Mouse (Mus musculus): ENCODE results near the gene Ifitm10.
"Not testable (repeated sequence)": the region's sequence is repeated elsewhere in the genome, so short reads cannot be mapped to it uniquely, and the experiment has no call there.

The Ifitm10 gene

DNA sequence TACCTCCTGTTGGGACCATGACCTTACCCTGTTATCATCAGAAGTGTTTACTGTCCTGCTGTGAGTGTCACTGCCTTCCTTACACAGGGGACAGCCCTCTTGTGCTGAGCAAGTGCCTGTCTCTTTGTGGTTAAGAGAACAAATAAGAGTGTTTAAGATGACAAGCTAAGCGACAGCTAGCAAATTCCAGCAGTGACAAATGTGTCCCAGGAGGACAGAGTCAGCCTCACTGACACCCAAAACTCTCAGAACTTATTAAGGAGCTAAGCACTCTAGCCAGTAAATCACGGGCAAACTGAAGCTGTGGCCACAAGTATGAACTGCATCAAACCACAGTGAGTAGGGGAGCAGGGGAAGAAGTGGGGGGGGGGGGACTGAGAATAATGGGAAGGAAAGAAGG, 52.6 kb downstream of the Ifitm10 start:
- DNase-seq: peak; percentile 54

DNA sequence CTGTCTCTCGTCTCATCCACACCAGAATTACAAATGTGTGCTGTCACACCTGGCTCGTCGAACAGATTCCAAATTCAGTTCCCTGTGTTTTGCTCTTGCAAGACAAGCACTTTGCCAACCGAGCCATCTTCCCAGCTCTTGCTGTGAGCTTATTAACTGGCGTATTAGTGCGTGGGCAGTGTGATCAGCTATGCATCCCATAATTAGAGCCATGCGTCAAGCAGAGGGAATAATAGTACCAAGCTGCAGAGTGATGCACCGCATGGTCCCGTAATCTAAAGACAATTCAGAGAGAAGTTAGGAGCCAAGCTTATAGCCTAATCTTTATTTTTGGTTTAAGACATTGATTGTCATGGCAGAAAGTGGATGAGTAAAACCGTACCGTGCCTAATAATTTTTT, 54.4 kb downstream of the Ifitm10 start:
- DNase-seq: no peak

DNA sequence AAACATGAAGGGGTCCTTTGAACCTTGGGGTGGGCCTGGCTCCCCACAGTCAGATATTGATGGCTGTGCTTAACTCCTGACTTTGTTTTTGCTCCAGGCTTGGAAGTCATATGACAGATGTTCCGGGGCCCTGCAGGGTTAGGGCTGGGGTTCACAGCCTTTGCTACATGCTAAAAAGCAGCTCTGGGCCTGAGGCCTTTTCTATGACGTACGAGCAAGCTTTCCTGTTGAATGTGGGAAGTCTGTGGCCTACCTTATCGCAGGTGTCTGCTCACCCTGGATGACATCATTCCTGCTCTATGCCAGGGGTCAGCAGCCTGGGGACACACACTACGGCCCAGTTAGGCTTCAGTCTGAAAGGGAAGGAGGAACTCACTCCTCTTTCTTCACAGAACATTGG, 56.3 kb downstream of the Ifitm10 start:
- no peak for DNase-seq

DNA sequence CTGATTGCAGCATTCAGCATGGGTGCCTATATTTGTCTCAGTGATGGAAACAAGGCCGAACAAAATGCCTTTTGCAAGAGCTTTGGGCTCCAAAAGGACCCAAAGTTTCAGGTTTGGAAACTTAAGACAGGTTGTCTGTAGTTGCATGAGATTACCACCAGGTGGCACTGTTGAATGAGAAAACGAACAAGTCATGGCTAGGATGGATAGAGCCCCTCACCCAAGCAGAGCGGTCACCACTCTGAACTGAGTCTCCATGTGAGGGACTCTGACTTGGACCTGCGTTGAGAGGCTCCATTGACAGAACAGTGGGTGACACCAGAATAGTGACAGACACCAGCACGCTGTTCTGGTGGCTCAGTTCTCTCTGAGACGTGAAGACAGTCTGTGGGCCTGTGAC, 57.0 kb downstream of the Ifitm10 start:
- peak; percentile 31 for DNase-seq

DNA sequence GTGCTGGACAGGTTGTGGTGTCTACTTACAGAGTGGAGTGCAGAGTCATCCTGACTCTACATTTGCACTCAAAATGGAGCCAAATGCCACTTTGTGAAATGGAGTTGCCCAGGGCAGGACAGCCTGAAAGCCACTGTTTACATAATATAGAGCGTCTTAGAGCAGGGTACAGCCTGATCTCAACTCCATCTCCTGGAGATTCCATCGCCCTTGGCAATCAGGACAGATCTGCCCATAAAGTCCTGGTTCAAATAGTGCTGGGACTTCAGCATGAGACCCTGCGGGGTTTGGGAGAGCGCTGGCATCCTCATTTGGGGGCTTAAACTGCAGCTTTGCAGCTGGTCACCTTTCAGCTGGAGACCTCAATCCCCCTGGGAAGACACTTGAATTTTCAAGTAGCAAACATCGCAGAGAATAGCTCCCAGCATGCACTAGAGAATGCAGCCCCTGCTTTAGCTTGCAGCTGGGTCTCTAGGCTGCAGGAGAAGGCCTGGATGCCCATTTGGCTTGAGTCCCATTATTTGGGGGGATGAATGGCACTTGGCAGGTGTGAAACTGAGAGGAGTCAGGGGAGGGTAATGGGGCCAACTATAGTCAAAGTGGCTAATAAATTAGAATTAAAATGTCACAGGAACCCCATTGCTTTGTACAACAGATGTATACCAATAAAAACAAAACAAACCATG, 58.8 kb downstream of the Ifitm10 start:
- no peak for DNase-seq

DNA sequence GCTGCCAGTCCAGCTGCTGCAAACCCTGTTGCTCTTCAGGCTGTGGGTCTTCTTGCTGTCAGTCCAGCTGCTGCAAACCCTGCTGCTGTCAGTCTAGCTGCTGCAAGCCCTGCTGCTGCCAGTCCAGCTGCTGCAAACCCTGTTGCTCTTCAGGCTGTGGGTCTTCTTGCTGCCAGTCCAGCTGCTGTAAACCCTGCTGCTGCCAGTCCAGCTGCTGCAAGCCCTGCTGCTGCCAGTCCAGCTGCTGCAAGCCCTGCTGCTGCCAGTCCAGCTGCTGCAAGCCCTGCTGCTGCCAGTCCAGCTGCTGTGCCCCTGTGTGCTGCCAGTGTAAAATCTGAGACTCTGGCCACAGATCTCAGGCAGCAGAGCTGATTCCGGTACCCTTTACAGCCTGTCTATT, 69.6 kb downstream of the Ifitm10 start:
- DNase-seq: not testable (repeated sequence)

DNA sequence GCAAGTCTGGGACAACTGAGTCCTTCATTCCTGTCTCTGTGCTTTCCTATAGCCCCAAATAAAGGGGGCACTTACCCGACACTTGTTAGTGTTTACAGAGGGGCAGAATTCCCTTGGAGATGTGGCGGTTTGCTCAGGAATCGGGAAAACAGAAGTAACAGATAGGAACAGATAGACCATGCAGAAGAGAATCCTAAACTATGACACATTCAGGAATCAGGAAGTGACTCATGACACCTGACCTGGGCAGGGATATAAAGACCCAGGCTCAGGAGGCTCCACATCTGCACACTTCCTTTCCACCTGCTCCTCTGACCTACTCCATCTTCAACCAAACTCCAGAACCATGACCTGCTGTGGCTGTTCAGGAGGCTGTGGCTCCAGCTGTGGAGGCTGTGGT, 70.3 kb downstream of the Ifitm10 start, which contains the start of gene Krtap5-4:
Krtap5-4 (plus strand) TSS at position 301 of the 400 bp plus-strand sequence.
- no peak for DNase-seq

DNA sequence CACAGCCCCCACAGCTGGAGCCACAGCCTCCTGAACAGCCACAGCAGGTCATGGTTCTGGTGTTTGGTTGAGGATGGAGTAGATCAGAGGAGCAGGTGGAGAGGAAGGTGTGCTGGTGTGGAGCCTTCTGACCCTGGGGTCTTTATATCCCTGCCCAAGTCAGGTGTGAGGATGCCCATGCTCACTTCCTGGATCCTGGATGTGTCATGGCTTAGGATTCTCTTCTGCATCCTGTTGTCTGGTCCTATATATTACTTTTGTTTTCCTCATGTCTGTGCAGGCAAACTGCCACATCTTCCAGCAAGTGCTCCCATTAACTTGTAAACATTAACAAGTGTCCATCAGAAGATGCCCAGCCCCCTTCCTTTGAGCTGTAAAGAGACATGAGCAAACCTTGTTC, 76.5 kb downstream of the Ifitm10 start, which contains the start of gene Krtap5-1:
Krtap5-1 (minus strand) TSS at position 101 of the 400 bp plus-strand sequence.
- DNase-seq: not testable (repeated sequence)

DNA sequence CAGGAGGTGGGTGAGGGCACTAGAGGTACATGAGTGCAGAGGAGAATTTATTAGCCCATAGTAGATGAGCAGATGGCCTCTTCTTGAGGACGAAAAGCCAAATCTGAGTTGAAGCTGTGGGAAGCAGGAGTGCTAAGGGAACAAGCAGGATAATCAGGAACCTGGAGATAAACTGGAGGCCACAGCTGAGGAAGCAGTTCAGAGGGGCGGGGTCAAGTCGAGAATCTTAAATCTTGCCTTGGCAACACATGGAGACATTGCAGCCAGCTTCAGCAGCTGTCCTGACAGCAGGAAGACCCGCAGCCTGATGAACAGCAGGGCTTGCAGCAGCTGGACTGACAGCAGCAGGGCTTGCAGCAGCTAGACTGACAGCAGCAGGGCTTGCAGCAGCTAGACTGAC, 77.4 kb downstream of the Ifitm10 start:
- DNase-seq: peak; percentile 14

DNA sequence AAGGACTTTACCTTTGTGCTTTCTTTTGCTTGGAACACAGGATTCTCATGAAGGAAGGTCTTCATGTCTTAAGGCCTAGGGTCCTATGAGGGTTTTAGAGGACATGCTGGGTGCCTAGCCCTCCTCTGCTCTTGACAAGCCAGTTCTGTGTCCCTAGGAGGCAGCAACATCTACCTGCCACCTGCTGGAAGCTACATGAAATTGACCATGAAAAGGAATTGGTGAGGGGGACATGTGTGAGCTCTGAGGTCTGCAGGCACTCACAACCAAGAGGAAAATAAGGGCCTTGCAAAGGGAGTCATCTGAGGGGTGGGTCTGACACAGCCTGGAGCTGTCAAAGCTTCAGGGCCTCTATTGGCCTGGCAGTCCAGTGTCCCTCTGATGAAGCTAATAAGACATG, 78.1 kb downstream of the Ifitm10 start:
- DNase-seq: no peak

DNA sequence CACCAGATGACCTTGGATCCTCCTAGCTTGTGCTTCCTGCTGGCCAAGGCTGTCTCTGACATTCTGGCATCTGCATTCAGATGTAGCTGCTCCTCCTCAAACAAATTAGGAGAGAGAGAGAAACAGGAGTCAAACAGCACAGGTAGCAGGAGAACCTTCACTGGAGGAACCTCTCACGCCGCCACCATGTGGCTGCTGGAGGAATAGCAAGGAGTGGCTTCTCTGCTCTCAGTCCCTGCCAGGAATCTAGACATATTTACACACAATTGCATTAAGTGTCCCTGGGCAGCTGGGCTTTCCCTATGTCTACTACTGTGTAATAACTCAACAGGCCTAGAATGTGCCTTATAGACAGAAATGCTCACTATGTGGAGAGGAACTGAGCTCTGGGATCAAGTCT, 79.7 kb downstream of the Ifitm10 start:
- DNase-seq: peak; percentile 24

DNA sequence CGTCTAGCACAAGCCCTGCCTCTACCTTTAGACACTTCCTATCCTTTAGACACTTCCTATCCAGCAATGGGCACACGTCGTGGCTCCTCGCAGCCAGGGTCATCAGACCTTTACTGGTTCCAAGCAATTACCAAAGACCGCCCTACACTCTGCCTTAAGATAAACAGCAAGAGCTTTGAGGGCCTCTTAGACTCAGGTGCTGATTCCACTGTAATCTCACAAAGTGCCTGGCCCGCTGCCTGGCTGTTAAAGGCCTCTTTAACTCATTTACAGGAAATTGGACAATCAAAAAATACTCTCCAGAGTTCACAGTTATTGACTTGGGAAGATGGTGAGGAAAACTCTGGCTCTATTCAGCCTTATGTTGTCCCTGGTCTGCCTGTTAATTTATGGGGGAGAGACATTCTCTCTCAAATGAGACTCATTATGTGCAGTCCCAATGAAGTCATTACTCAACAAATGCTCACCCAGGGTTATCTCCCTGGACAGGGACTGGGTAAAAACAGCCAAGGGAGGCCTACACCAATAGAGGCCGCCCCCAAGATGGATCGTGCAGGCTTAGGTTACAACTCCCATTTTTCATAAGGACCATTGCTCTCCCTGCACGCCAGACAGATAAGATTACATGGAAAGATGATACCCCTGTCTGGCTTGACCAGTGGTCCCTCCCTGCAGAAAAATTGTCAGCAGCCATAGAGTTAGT, 87.5 kb downstream of the Ifitm10 start:
- DNase-seq: not testable (repeated sequence)

DNA sequence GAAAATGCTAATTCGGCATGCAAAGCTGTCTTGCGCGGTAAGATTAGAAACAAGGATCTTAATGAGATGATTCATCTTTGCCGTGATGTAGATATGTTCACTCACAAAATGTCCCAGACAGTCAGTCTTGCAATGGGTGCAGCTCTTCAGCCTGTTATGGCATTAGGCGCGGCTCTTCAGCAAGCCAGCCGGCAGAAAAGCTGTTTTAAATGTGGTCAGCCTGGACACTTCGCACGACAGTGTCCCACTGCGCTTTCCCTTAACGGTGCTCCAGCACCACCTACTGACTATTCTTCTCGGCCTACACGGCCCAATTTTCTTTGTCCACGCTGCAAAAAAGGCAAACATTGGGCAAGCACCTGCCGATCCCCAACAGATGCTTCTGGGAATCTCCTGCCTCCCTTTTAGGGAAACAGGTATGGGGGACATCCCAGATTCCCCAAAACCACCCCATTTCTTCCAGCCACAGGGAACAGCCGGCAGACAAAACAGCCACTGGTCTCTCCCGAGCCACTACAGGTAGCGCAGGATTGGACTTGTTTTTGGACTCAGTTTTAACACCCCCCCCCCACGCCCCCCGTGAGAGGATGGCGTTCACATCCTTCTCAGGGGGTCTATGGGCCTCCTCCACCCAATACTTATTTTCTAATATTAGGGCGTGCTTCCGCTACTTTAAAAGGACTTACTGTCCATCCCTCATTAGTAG, 88.3 kb downstream of the Ifitm10 start:
- peak; percentile 56 for DNase-seq

DNA sequence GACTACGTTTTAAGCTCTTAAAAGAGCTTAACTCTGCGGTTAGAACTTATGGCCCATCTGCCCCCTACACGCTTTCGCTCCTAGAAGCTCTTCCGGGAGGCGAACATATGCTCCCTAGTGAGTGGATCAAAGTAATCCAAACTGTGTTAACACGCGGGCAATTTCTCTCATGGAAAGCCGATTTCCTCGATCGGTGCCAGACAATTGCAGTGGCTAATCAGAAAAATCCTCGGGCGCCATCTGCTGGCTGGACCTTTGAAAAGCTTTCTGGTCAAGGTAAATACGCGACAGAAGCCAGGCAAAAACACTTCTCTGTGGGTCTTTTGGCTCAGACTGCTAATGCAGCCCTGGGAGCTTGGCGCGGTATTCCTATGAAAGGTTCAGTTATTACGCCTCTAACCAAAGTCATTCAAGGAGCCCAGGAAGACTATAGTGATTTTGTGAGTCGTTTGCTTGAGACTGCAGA, 88.9 kb downstream of the Ifitm10 start:
- DNase-seq: peak; percentile 93

DNA sequence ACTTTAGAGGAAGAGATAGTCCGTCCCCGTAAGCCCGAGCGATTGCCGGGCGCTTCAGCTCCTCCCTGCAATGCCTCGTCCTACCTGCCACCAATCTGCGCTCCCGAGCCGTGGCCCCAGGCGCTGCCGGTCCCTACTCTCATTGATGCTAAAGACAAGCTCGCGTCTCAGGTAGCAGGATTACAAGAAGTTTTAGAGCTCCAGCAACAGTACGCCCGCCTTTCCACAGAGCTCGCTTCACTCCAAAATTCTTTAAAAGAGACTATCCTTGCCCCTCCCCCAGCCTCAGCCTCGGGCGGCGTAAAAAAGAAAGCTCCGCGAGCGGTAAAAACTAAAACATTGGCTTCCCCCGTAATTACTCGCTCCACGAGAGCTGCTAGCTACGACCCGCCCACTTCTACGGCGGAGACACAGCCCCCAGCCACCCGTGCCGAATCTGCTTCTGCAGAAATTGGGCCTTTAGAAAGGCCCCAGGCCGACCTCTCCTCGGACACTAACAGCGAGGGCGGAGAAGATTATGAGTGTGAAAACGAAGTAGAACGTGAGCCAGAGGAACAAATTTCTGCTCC, 89.4 kb downstream of the Ifitm10 start:
- peak; percentile 71 for DNase-seq

DNA sequence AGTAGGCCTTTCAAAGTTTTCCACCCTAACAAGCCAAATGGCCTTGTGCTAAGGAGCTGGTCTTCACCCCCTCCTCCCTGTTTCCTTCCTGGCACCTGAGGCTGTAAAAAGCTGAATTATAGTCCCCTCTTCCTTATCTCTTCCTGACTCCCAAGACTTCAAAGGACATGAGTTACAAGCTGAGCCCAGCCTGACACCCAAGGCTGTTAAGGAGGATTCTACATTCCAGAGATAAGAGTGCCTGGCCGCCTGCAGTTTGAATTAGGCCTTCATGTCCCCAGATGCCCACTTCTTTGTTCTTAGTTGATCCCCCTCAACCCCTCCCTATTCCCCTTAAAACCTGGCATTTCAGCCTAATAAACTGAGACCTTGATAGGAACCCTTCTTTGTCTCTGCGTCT, 90.7 kb downstream of the Ifitm10 start:
- peak; percentile 11 for DNase-seq

DNA sequence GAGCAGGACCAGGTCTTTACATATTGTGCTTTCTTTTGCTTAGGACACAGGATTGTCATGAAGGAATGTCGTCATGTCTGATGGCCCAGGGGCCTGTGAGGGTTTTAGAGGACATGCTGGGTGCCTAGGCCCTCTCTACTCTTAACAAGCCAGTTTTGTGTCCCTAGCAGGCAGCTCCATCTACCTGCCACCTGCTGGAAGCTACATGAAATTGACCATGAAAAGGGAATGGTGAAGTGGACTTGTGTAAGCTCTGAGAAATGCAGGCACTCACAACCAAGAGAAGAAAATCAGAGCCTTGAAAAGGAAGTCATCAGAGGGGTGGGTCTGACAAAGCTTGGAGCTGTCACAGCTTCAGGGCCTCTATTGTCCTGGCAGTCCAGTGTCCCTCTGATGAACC, 94.3 kb downstream of the Ifitm10 start:
- DNase-seq: not testable (repeated sequence)

DNA sequence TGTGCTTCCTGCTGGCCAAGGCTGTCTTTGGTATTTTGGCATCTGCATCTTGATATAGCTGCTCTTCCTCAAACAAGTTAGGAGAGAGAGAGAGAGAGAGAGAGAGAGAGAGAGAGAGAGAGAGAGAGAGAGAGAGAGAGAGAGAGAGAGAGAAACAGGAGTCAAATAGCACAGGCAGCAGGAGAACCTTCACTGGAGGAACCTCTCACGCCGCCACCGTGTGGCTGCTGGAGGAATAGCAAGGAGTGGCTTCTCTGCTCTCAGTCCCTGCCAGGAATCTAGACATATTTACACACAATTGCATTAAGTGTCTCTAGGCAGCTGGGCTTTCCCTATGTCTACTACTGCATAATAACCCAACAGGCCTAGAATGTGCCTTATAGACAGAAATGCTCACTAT, 95.4 kb downstream of the Ifitm10 start:
- peak; percentile 71 for DNase-seq
